Mouse (Mus musculus): ENCODE results near the gene Armcx4. TPM values are rescaled to one million over a fixed set of nuclear protein-coding genes. Genes with fewer than 3 reads are reported as not detected.

The Armcx4 gene
- 0.93 TPM for polyA plus RNA-seq (2014; fragmentation: Illumina TruSeq; extraction: RNeasy Lipid Tissue Mini Kit (QIAGEN cat#74804); ENCODE audit: low read depth, low replicate concordance)

DNA sequence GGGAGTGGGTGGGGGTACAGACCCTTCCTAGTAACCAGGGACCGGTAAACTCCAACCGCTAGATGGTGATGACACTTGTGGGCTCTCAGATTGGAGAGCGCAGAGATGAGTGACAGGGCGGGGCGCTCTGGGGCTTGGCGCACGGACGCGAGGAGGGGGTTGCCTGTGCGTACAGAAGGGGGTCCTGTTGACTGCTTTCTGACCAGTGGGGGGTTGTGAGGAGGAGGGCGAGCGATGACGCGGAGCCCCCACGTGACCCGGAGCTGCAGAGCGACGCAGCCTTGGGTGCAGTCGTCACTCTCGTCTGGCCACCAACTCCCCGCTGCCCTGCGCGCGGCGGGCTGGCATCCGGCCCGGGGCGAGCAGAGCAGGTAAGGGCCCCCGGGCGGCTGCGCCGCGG is at the start of gene Armcx4:
Gene Armcx4, plus strand, starts transcription at position 253 of the 400 bp plus-strand sequence.

DNA sequence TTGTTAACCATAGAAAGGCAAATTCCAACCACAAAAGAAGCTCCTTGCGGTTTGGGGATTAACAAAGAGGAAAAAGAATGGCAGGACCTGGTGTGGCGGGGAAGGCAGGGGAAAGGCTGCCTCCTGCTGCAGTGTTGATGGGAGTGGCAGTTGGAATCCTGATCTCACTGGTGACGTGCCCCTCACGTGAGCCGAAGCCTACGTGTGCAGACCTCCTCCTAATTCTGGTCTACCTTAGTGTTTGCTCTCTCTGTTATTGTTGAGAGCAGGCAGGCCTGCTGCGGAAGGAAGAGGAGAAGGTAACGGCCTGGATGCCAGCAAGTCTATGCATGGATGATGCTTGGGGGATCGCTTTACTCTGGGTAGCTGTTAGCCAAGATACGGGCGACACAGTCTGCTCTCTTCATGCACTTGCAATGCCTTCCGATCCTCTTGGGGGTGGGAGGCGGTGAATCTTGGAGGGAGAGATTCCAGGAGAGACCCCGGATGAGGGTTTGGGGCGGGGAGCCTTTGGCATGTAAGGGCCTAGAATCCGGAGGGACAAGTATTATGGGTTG is 31.5 kb downstream of the Armcx4 start, which contains the start of gene Armcx1:
Gene Armcx1, plus strand, starts transcription at position 212 of the 557 bp plus-strand sequence.

Other genes with a start within 250 kb of the Armcx4 start
- not detected for gene Taf7l, start 210.0 kb upstream of the Armcx4 start, polyA plus RNA-seq (2014; fragmentation: Illumina TruSeq; extraction: RNeasy Lipid Tissue Mini Kit (QIAGEN cat#74804); ENCODE audit: low read depth, low replicate concordance)
- 125 TPM for gene Timm8a1, start 144.7 kb upstream of the Armcx4 start, polyA plus RNA-seq (2014; fragmentation: Illumina TruSeq; extraction: RNeasy Lipid Tissue Mini Kit (QIAGEN cat#74804); ENCODE audit: low read depth, low replicate concordance)
- 0.74 TPM for gene Btk, start 102.9 kb upstream of the Armcx4 start, polyA plus RNA-seq (2014; fragmentation: Illumina TruSeq; extraction: RNeasy Lipid Tissue Mini Kit (QIAGEN cat#74804); ENCODE audit: low read depth, low replicate concordance)
- 302 TPM for gene Rpl36a, start 100.9 kb upstream of the Armcx4 start, polyA plus RNA-seq (2014; fragmentation: Illumina TruSeq; extraction: RNeasy Lipid Tissue Mini Kit (QIAGEN cat#74804); ENCODE audit: low read depth, low replicate concordance)
- 4.2 TPM for gene Gla, start 85.4 kb upstream of the Armcx4 start, polyA plus RNA-seq (2014; fragmentation: Illumina TruSeq; extraction: RNeasy Lipid Tissue Mini Kit (QIAGEN cat#74804); ENCODE audit: low read depth, low replicate concordance)
- gene Hnrnph2, start 85.3 kb upstream of the Armcx4 start, polyA plus RNA-seq (2014; fragmentation: Illumina TruSeq; extraction: RNeasy Lipid Tissue Mini Kit (QIAGEN cat#74804); ENCODE audit: low read depth, low replicate concordance): 94.3 TPM
- 4.6 TPM for gene Armcx1, start 31.4 kb downstream of the Armcx4 start, polyA plus RNA-seq (2014; fragmentation: Illumina TruSeq; extraction: RNeasy Lipid Tissue Mini Kit (QIAGEN cat#74804); ENCODE audit: low read depth, low replicate concordance)
- gene Armcx6, start 64.9 kb downstream of the Armcx4 start, polyA plus RNA-seq (2014; fragmentation: Illumina TruSeq; extraction: RNeasy Lipid Tissue Mini Kit (QIAGEN cat#74804); ENCODE audit: low read depth, low replicate concordance): 0.66 TPM
- gene Armcx3, start 70.1 kb downstream of the Armcx4 start, polyA plus RNA-seq (2014; fragmentation: Illumina TruSeq; extraction: RNeasy Lipid Tissue Mini Kit (QIAGEN cat#74804); ENCODE audit: low read depth, low replicate concordance): 13.5 TPM
- 2.8 TPM for gene Armcx2, start 122.7 kb downstream of the Armcx4 start, polyA plus RNA-seq (2014; fragmentation: Illumina TruSeq; extraction: RNeasy Lipid Tissue Mini Kit (QIAGEN cat#74804); ENCODE audit: low read depth, low replicate concordance)

Data from liver, adult 10 weeks (tissue).